Mouse (Mus musculus) left cerebral cortex, postnatal 25 days (tissue): ENCODE measurements around the gene Sel1l2. TPM values are rescaled to one million over a fixed set of nuclear protein-coding genes. Genes with fewer than 3 reads are reported as not detected.
"Not testable (repeated sequence)": the region's sequence is repeated elsewhere in the genome, so short reads cannot be mapped to it uniquely, and the experiment has no call there.

ENCODE experiments used
- DNase-seq, 2 experiments: peaks; one replicate each; pipeline ENCODE4 v3.0.0; 2022; ENCODE audit warnings: low spot score in 2 of 2, mixed read lengths in 1 of 2
- intact Hi-C: fragments of 180-260 bp; cut with DNase I; formaldehyde crosslinking; loops from one replicate; pipeline ENCODE4 v1.15.1; 2025
- total RNA-seq, 2 experiments: library from RNA; stranded (reverse); gene quantifications; 2 replicates each; pipeline ENCODE4 v1.2.3; 2021

The Sel1l2 gene
- total RNA-seq, 2 experiments from 2014 or later = not detected

DNA sequence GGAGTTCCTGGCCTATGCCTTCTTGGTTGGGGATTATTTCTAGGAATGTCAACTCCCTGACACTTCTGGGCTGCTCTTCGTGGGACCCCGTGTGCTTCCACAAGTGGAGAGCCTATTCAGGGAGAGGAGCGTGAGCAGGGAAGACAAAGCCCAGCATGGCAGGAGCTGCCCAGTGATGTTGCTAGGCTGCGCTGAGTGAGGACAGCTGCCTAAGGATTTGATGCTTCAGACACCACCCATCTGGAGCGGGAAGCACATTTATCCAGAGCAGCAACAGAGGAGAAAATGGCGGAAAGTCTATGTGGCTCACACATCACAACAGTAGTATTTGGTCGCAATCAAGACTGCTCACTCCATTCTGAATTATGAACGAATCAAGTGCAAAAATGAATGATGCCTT is 169.2 kb downstream of the Sel1l2 start:
- intact Hi-C loops = no loop called here
- no peak for DNase-seq

DNA sequence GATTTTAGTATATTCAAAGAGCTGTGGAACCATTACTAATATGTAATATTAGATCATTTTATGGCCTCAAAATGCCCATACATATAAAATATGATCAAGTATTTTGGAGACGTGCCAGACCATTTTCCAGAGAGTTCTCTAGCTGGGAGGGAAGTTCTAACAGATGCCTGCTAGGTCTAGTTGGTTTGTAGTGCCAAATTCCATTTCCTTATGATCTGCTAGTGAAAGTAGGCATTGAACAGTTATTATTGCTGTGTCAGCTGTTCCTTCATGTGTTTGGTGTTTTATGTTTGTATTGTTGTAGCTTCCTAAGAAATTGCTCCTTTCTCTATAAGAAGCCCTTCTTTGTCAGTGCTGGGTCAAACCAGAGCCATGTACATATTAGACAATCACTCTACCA is 173.5 kb downstream of the Sel1l2 start:
- no peak for DNase-seq
- intact Hi-C loops = no loop called here

DNA sequence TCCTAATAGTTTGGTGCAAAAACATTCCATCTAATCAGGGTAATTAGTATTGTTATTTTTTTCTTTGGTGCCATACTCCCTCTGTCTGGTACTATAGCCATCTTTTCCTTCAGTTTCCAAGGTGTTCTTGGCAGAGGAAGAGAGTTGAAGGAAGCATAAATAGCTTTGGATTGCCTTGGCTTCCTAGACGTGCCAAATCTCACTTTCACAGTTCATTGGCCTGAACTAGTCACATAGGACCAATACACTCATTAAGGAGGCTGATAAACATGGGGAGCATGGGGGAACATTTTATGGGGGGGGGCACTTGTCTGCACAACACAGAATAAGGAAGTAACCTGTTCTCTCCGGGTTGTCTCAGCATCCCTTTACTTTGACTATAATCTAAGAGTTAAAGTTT is 174.1 kb downstream of the Sel1l2 start:
- DNase-seq = no peak
- intact Hi-C loops = no loop called here

DNA sequence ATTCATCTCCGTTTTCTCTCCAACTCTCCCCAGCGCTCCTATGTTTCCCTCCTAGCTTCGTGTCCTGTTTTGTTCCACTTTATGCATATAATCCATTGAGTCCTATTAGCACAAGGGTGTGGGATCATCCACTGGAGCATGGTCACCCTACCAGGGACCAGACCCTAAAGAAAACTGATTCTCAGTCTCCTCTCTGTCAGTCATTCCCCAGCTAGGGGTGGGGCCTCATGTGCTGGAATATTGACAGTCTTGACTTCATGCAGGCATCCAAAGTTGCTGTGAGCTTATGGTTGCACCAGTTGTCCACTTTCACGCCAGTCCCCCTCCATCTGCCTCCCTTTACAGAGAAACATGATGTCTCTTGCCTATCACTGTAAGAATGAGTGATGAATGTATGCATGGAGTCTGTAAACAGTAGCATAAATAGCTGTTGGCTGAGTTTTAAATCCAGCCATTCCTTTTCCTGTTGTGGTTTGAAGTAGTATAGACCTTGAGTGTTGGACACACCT is 174.9 kb downstream of the Sel1l2 start:
- no peak for DNase-seq
- intact Hi-C loops = no loop called here

DNA sequence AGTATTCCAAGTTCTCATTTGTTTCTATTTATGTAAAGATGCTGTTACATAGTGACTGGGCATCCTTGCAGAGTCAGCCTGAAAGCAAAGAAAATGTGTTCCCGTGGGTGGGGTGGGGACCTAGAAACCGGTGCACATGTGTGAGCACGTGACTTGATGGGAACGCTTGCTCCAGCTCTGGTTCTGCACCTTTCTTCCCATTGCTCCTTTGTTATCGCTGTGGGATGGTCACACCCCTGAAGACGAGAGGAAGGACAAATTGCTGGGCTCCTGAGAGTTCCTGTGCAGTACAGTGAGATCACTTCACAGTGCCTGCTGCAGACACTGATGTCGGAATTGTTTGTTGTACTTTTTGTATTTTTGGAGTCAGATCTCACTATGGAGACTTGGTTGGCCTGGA is 185.8 kb downstream of the Sel1l2 start:
- intact Hi-C loops = loop anchor here (5.0 kb wide), 1 partner anchor 224 kb away; no protein-coding TSS in a partner anchor
- DNase-seq = no peak

DNA sequence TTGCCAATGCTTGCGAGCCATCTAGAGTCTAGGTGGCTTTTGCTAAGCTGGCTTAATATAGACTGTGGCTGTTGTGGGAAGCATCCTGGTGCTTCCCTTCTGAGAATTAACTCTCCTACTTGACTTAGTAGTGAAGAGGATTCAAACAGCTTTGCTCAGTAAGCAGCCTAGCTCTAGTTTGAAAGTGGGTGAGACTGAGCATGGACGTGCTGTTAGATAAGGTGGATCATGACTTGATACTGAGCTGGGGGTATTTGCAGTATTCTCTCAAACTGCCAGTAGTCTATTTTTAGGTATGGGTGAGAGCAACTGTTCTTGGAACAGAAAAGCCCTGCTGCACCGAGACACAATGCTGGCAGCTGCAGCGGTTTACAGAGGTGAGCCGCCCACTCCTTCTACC is 186.9 kb downstream of the Sel1l2 start:
- peak in 1 of 2 experiments; percentile 37 for DNase-seq
- intact Hi-C loops = loop anchor here (5.0 kb wide), 1 partner anchor 225 kb away; no protein-coding TSS in a partner anchor

DNA sequence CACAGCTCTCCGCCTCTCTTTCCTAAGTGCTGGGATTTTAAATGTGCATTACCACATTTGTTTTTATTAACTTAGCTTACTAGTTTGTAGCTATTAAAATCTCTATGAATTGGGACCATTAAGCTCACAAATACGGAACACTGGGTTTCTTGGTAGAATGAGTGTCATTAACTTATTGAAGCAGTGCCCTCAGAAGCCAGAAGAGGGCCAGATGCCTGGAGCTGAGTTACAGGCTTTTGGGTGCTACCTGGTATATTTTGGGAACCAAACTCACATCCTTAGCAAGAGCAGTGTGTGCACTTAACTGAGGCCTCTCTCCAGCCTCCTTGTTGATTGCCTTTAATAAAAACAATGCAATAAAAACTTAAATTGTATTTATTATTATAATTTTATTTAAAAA is 188.8 kb downstream of the Sel1l2 start:
- intact Hi-C loops = loop anchor here (5.0 kb wide), 1 partner anchor 227 kb away; no protein-coding TSS in a partner anchor

DNA sequence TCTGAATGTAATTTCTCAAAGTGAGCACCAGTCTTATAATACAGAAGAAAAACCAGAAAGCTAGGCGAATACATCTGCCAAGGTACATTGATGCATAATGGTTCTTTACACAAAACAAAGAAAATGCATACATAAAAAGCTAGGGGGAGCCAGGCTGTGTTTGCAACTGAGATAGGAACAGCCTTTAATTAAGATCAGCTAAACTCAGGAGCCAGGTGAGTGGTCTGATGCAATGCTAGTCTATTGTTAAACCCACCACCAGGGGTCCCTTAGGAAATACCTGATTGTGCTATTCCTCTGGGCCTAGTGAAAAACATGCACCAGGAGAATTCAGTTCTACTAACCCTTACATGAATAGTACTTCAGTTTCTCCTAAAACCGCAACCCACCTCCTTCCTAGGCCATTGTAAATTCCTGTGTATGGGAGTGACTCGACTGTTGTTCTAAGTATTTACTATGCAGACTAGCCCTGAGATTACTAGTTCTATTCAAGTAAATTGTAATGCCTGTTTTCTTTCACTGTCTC is 203.8 kb downstream of the Sel1l2 start:
- DNase-seq, intact Hi-C loops: not testable (repeated sequence)

More for the DNA sequence above, 188.8 kb downstream of the Sel1l2 start:
- peak in 1 of 2 experiments; percentile 29 for DNase-seq

Other genes with a start within 250 kb of the Sel1l2 start
- not detected for gene Gm17374, start 237.7 kb downstream of the Sel1l2 start, total RNA-seq
- gene Esf1, start 219.1 kb downstream of the Sel1l2 start, total RNA-seq = 10 to 100 TPM; 20.9 to 24.5 TPM
- 10 to 100 TPM; 49.9 to 52.4 TPM for gene Ndufaf5, start 219.1 kb downstream of the Sel1l2 start, total RNA-seq
- gene Macrod2, start 5.6 kb upstream of the Sel1l2 start, total RNA-seq = 10 to 100 TPM; 50.3 to 61.6 TPM